Mouse (Mus musculus): Measurements from ENCODE around the gene 1700122O11Rik.

1700122O11Rik gene

GRCm38 (mm10) chr17:48038193-48038592 is at the start of gene 1700122O11Rik:
TSS of gene 1700122O11Rik (minus strand) at chr17:48038293.
- DNase-seq (ENCODE audit: low spot score): no peak

DNA sequence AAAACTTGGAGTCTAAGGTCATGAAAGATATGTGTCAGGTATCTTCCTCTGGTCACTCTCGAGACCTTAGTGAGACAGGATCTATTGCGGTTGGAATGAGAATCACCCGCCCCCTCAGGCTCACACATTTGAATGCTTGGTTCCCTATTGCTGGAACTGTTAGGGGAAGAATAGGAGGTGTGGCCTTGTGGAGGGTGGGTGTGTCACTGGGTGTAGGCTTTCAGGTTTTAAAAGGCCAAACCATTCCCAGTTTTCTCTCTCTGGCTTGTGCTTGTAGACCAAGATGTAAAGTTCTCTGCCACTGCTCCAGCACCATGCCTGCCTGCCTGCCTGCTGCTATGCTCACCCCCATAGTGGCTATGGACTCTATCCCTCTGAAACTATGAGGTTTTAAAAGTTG is 42.5 kb upstream of the 1700122O11Rik start:
- no peak for DNase-seq (ENCODE audit: low spot score)

DNA sequence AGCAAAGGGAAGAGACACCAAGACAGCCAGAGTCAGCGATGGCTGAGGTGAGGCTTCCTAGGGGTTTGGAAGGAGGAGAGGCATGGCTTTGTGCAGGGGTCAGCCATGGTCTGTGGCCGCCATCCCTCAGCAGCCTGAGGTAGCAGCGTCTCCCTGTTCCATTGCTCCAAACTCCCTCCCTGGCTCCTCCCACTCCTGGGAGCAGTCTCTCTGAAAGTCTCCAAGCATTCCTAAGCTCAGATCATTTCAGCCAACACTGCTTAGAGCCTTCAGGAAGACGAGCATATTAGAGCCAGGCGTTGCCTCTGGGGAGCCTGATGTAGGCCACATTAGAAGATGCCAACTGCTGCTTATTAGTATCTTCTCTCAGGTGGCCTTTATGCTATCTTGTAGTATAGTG is 29.6 kb upstream of the 1700122O11Rik start:
- DNase-seq (ENCODE audit: low spot score): no peak

DNA sequence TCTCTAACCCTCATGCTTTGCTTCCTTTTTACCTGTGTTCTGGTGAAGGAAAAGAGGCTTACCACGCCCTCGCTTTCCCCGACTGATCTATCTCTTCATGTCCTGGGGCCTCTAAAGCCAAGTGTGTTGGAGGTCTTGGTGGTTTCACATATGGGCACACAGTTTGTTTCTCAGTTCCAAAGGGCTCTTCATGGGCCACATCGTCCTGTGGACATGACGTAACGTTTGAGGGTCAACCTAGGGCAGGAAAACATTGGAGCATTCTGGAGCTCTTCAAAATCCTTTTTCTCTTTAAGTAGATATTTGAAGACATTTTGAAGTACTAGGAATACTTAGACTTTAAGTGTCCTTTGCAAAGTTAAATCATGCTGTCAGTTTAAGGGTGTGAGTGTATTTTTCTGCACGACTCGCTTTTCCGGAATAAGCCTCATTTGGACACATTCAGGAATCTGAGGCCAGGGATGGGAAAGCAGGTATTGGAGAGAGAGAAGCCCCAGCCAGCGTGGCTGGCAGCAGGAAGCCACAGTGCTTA is 29.1 kb upstream of the 1700122O11Rik start:
- no peak for DNase-seq (ENCODE audit: low spot score)

- no peak for DNase-seq (ENCODE audit: low spot score)
Observed at GRCm38 (mm10) chr17:48065081-48065501, 27.0 kb upstream of the 1700122O11Rik start.

DNA sequence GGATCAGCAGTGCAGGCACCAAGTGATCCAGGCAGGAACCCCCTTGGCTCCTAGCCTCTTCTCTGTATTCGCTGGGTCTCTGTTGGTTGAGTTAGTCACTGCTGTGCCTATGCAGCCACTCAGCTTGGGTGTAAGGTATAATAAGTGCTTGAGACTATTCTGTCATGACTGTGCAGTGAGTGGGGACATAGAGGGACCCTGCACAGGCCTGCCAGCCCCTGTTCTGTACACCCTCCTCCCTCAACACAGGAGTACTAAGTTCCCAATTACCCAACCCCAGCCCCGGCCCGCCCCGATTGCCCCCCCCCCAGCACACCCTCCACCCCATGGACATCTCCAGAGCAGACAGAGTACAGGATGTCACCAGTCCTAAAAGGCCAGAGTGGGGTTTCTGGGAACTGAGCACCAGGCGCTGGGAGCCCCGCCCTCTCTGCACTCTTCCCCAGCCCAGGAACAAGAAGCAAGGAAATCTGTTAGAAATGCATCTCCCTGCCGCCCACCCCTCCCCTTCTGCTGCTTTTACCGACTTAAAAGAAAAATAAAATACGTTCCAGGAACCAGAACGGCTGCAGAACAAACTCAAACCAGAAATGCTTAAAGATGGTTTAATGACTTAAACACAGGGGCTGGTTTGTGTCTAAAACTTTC is 26.2 kb upstream of the 1700122O11Rik start:
- peak; percentile 36 for DNase-seq (ENCODE audit: low spot score)

DNA sequence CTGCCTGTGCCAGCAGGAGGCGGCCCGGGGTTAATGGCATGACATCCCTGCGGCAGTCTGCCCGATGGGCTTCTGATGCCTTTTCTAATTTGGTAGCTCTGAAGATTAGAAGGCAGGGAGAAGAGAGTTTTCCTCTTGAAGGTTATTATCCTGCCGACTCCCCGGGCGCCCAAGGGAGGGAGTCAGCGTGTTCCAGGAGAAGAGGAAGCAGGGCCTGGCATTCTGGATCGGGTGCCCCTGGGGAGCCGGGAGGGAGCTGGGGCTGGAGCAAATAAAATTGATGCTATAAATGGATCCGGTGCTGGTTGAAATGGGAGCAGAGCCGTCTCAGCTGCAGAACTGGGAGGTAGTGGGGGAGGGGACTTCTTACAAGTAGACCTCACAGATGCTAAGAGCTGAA is 19.3 kb upstream of the 1700122O11Rik start:
- DNase-seq (ENCODE audit: low spot score): no peak

GRCm38 (mm10) chr17:48055076-48055816 is 17.2 kb upstream of the 1700122O11Rik start:
- no peak for DNase-seq (ENCODE audit: low spot score)

DNA sequence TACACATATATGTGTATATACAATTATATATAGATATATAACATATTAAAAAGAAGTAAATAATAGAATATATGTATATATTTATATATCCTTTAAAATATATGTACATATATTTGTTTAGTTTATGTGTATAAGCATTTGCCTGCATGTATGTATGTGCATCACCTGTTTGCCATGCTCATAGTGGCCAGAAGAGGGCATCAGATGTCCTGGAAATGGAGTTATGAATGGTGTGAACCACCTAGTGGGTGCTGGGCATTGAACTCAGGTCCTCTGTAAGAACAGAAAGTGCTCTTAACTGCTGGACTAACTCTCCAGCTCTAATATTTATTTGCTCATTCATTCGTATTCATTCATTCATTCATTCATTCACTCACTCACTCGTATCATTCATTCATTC is 15.6 kb upstream of the 1700122O11Rik start:
- no peak for DNase-seq (ENCODE audit: low spot score)

DNA sequence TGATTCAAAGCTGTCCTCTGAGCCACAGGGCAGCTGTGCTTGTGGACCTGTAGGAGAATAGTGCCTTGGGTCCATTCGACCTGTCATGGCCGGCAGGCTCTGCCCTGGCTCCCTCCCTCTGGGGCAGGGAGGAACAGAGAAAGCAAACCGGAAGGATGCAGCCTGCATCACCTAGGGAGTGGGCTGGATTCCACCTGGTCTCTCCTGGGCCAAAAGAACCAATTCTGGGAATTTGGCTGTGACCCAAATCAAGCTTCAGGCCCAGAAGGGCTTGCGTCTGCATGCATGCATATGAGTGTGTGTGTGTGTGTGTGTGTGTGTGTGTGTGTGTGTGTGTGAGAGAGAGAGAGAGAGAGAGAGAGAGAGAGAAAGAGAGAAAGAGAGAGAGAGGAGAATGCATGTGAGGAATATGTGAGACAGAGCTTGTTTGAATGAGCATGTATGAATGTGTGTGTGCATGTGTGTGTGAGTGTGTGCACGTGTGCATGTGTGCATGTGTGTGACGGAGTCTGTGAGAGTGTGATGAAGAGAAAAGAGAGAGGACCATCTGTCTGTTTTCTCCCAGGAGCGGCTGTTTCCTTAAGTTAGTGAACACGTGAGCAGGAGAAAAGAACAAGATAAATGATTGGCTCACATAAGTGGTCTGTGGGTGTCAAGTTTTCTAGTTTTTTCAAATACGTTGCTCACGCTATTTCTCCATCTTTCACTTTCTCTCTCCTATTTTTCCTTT is 14.4 kb upstream of the 1700122O11Rik start:
- no peak for DNase-seq (ENCODE audit: low spot score)

GRCm38 (mm10) chr17:48051638-48052337 is 13.7 kb upstream of the 1700122O11Rik start:
- DNase-seq (ENCODE audit: low spot score): no peak

DNA sequence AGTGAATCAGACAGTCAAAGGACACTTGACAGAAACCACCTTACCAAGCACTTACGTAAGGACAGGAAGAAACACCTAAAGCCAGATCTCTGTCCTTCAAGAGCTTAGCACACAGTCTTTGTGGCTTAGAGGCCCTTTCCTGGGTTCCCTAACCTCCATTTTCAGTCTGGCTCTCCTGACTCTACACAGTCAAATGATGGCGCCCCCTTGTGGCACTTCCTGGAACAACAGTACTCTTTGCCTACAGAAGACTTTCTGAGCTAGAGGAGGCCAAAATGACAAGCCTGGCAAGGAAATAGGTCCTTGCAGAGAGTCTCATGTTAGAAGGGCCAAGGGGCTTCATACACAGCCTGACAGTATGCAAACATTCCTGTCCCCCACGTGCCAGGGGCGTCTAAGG is 7.5 kb upstream of the 1700122O11Rik start:
- DNase-seq (ENCODE audit: low spot score): peak; percentile 87

DNA sequence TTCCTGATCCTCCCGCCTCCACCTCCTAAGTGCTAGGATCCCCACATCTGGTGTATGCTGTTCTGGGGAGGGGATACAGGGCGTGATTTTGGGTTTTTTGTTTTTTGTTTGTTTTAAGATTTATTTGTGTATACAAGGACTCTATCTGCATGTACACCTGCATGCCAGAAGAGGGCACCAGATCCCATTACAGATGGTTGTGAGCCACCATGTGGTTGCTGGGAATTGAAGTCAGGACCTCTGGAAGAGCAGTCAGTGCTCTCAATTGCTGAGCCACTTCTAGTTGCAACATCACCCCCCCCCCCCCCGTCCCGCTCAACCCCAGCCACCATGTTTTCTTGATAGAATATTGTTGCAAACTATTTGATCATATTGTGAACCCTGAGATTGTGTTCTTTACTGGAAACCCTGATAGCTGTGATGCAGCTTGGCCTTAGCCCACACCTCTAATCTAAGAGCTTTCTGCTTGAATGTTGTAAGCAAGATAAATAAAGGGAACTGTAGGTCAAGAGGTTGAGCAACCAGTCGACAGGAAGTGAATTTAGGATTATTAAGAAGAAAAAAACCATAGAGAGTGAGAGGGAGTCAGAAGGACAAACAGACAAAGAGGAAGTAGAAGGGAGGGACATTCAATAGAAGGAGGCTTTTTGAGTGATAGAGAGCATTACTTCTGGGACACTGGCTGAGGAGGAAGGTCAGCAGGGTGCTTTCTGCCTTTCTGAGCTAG is 5.2 kb upstream of the 1700122O11Rik start:
- no peak for DNase-seq (ENCODE audit: low spot score)

DNA sequence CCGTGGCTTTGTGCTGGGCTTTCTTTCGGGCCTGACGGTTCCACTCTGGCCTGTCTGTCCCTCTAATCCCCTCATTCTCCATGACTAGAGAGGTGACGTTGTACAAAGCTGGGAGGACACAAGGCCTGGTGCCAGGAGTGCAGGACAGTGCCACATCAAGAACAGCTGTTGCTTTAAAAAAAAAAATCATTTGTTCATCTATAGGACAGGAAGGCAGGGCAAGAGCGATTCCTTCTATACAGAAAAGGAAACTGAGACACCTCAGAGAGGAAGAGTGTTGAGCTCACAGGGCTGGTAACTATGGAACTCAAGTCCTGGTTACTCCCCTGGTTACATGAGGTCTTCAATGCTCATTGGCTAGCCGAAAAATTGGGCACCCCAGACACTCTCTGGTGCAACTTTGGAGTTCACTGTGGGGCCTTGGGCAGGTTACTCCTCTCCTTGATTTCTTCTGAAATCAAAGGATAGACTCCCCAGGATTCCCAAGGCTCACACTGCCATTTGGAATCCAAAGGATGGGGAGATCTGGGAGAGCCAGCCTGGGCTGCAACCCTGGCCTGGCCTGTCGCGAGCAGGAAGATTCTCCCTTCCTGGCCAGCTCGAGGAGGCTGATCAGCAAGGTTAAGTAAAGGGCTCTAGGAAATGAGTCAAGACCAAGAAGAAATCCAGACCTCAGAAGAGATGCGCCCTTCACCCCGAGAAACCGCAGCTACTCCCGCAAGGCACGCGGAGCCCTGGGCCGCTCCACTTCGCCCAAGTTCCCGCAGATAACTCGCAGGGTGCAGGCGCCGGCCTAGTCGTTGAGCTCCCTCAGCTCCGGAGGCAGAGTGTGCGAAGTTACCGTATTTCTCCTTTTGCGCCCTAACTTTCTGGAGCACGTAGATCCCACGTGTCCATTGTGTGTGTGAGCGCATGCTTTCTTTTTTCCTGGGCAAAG is 3.5 kb upstream of the 1700122O11Rik start:
- peak; percentile 88 for DNase-seq (ENCODE audit: low spot score)

- peak; percentile 88 for DNase-seq (ENCODE audit: low spot score)
Observed at GRCm38 (mm10) chr17:48039232-48039866, 1.3 kb upstream of the 1700122O11Rik start.

DNA sequence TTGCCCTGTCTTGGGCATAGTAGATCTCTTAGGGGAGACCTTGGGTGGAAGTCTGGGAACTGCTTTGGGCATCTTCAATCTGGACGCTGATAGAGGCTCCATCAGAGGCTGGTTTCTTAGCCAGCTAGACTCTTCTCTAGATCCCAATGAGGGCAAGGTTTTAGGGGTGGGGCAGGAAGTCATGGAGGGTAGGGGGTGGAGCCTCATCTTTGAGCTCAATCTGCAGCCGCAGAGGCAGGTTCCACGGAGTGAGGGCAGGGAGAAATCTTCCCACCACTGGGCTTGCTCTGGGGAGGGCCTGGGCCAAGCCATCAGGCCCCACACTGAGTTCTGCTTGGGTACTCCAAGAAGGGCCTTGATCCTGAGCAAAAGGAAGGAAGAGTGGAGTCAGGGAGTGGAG is 1.2 kb downstream of the 1700122O11Rik start:
- DNase-seq (ENCODE audit: low spot score): no peak

GRCm38 (mm10) chr17:48031521-48032430 is 6.3 kb downstream of the 1700122O11Rik start:
- DNase-seq (ENCODE audit: low spot score): peak; percentile 94

DNA sequence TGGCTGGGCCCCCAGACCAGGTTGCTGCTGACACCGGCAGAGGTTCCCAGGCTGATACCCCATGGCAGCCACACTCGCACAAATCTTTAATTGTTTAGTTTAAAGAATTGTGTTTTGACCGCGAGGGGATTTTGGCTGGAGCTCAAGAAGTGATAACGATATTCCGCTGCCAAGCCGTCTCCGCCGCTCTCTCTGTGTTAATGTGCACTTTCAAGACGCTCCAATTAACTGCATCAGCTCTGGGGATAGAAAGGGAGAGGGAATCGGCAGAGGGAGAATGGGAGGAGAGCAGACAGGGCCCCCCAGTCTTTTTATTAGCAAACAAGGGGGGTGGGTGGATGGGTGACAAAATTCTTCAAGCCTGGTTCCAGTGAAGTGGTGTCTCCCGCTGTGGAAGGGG is 8.9 kb downstream of the 1700122O11Rik start:
- no peak for DNase-seq (ENCODE audit: low spot score)

GRCm38 (mm10) chr17:48028250-48028649 is 9.8 kb downstream of the 1700122O11Rik start:
- no peak for DNase-seq (ENCODE audit: low spot score)
